Mouse (Mus musculus) cerebellum, adult 9-11 months (tissue): ENCODE measurements around the gene Vmn2r36.
"Not testable (repeated sequence)": the region's sequence is repeated elsewhere in the genome, so short reads cannot be mapped to it uniquely, and the experiment has no call there.

Source experiments
- DNase-seq: peaks from one replicate; pipeline ENCODE4 v3.0.0; 2022

Gene Vmn2r36

GRCm38 (mm10) chr7:7902395-7902794 is at the start of gene Vmn2r36:
Gene Vmn2r36, minus strand, starts transcription at chr7:7902495.
- not testable (repeated sequence) for DNase-seq
